Mouse (Mus musculus) testis, postnatal 10 days (tissue): ENCODE results near the gene Rbm39.
A peak's percentile ranks its signal among the peaks of the same experiment; 100 is the strongest.
"Not testable (repeated sequence)": the region's sequence is repeated elsewhere in the genome, so short reads cannot be mapped to it uniquely, and the experiment has no call there.

Experiments
- DNase-seq: peaks from one replicate; pipeline ENCODE4 v3.0.0; 2021; ENCODE audit warnings: low spot score

Rbm39 gene

GRCm38 (mm10) chr2:156180824-156181590 lies 969 bp upstream of the Rbm39 start:
- DNase-seq: no peak

GRCm38 (mm10) chr2:156179796-156180093 lies 293 bp downstream of the Rbm39 start:
- DNase-seq: no peak

GRCm38 (mm10) chr2:156179046-156179795 lies 817 bp downstream of the Rbm39 start:
- peak; percentile 87 for DNase-seq

GRCm38 (mm10) chr2:156177651-156178050 lies 2.4 kb downstream of the Rbm39 start:
- no peak for DNase-seq

GRCm38 (mm10) chr2:156177079-156177478 lies 3.0 kb downstream of the Rbm39 start:
- DNase-seq: no peak

GRCm38 (mm10) chr2:156166557-156166956 lies 13.5 kb downstream of the Rbm39 start:
- no peak for DNase-seq

- DNase-seq: no peak
Measured at GRCm38 (mm10) chr2:156165478-156165877, 14.6 kb downstream of the Rbm39 start.

- no peak for DNase-seq
Measured at GRCm38 (mm10) chr2:156151538-156151937, 28.5 kb downstream of the Rbm39 start.

- DNase-seq: no peak
Measured at GRCm38 (mm10) chr2:156147316-156147915, 32.6 kb downstream of the Rbm39 start.

- DNase-seq: no peak
Measured at GRCm38 (mm10) chr2:156146272-156146989, 33.6 kb downstream of the Rbm39 start.

GRCm38 (mm10) chr2:156145486-156146130 lies 34.4 kb downstream of the Rbm39 start:
- DNase-seq: no peak

GRCm38 (mm10) chr2:156143953-156144724 lies 35.9 kb downstream of the Rbm39 start, which contains the start of the genes Romo1 and Nfs1:
Gene Romo1, plus strand, starts transcription at chr2:156144039.
Gene Nfs1, minus strand, starts transcription at chr2:156144186.
- DNase-seq: peak; percentile 93

GRCm38 (mm10) chr2:156143367-156143766 lies 36.7 kb downstream of the Rbm39 start:
- no peak for DNase-seq

GRCm38 (mm10) chr2:156142820-156143219 lies 37.2 kb downstream of the Rbm39 start:
- no peak for DNase-seq

- no peak for DNase-seq
Measured at GRCm38 (mm10) chr2:156135695-156136094, 44.3 kb downstream of the Rbm39 start.

- no peak for DNase-seq
Measured at GRCm38 (mm10) chr2:156134161-156134560, 45.9 kb downstream of the Rbm39 start.

GRCm38 (mm10) chr2:156126992-156127391 lies 53.0 kb downstream of the Rbm39 start, which contains the start of gene Gm28036:
Gene Gm28036, minus strand, starts transcription at chr2:156127092.
- DNase-seq: no peak

GRCm38 (mm10) chr2:156123731-156124130 lies 56.3 kb downstream of the Rbm39 start:
- DNase-seq: no peak

- DNase-seq: no peak
Measured at GRCm38 (mm10) chr2:156119566-156119965, 60.5 kb downstream of the Rbm39 start.

- DNase-seq: not testable (repeated sequence)
Measured at GRCm38 (mm10) chr2:156112080-156112423, 68.0 kb downstream of the Rbm39 start.
